Mouse (Mus musculus) midbrain, embryonic 15.5 days (tissue): Measurements from ENCODE around the gene Cdadc1. TPM values are rescaled to one million over a fixed set of nuclear protein-coding genes. Genes with fewer than 3 reads are reported as not detected.
"Not testable (repeated sequence)": the region's sequence is repeated elsewhere in the genome, so short reads cannot be mapped to it uniquely, and the experiment has no call there.

Source experiments
- ATAC-seq: fragments of 200-750 bp; cut with Nextera tagmentation; replicated peaks from 2 replicates; pipeline ENCODE4 v1.8.0; 2017; ENCODE audit warnings: moderate TSS enrichment
- H3K27ac ChIP-seq: fragments of 300-500 bp; sonication (generic); 2 replicates; pipeline ENCODE4 v1.5.1; 2015; ENCODE audit warnings: mild to moderate bottlenecking, inconsistent platforms
- H3K27me3 ChIP-seq: fragments of 300-500 bp; sonication (generic); replicated peaks from 2 replicates; pipeline ENCODE4 v1.6.1; 2015; ENCODE audit warnings: inconsistent platforms
- H3K36me3 ChIP-seq: fragments of 300-500 bp; sonication (generic); replicated peaks from 2 replicates; pipeline ENCODE4 v1.6.1; 2015; ENCODE audit warnings: inconsistent platforms
- H3K4me1 ChIP-seq: fragments of 300-500 bp; sonication (generic); 2 replicates; pipeline ENCODE4 v1.6.1; 2015; ENCODE audit warnings: inconsistent platforms
- H3K4me2 ChIP-seq: fragments of 300-500 bp; sonication (generic); 2 replicates; pipeline ENCODE4 v1.6.1; 2015; ENCODE audit warnings: inconsistent platforms, mild to moderate bottlenecking, moderate library complexity
- H3K4me3 ChIP-seq: fragments of 300-500 bp; sonication (generic); 2 replicates; pipeline ENCODE4 v1.5.1; 2015; ENCODE audit warnings: mild to moderate bottlenecking, inconsistent platforms
- H3K9ac ChIP-seq: fragments of 300-500 bp; sonication (generic); 2 replicates; pipeline ENCODE4 v1.6.1; 2015; ENCODE audit warnings: mild to moderate bottlenecking, inconsistent platforms
- H3K9me3 ChIP-seq: fragments of 300-500 bp; sonication (generic); 2 replicates; pipeline ENCODE4 v1.6.1; 2016; ENCODE audit warnings: inconsistent platforms
- WGBS: fragments of 180-500 bp; shearing (Covaris S2); methylation state at CpG from one replicate; pipeline ENCODE4 v1.1.7; 2015; ENCODE audit warnings: mixed read lengths; 5-methylcytosine and 5-hydroxymethylcytosine counted together
- polyA plus RNA-seq: library from polyadenylated mRNA; unstranded; fragments of >200 nt; fragmentation: Nextera tagmentation; extraction: Ambion mirVana; gene quantifications from 2 replicates; pipeline ENCODE4 v1.2.1, GENCODE M21; 2015

Cdadc1 gene
- polyA plus RNA-seq, 1 experiment from 2014 or later = 36.7 TPM

DNA sequence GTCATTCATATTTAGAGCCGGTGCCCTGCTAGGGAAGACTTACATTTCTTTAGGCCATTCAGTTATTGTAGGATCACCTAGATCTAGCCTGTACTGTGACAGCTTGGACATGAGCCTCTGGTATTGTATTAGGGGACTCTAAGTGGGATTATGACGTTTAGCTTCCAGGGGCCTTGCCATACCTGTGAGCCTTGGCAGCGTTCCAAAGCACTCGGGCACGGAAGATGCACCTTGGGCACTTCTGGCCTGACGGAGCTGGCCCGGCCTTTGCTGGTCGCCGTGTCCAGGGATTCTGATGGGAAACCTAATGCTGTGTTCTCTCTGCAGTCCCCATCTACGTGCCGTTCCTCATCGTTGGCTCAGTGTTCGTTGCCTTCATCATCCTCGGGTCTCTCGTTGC lies 31.5 kb upstream of the Cdadc1 start:
- Histone ChIP-seq H3K4me2 (no peak overlapping the region), H3K4me1 (peaks cover 31% of the 10 kb centered on the region), H3K27ac (no peak overlapping the region), H3K36me3 (no peaks in the 10 kb centered on the region), H3K9me3 (no peaks in the 10 kb centered on the region), H3K9ac (no peak overlapping the region), H3K27me3 (0 out of 2 replicates have a peak, but pooled peaks cover 2% of the 10 kb centered on the region), H3K4me3 (no peak overlapping the region)
- ATAC-seq = no peak
- WGBS = 83% methylated on average over 15 of the region's 15 CpGs

GRCm38 (mm10) chr14:59627823-59628222 lies 30.1 kb upstream of the Cdadc1 start:
- Histone ChIP-seq H3K9ac (no peak overlapping the region), H3K27ac (no peak overlapping the region)

DNA sequence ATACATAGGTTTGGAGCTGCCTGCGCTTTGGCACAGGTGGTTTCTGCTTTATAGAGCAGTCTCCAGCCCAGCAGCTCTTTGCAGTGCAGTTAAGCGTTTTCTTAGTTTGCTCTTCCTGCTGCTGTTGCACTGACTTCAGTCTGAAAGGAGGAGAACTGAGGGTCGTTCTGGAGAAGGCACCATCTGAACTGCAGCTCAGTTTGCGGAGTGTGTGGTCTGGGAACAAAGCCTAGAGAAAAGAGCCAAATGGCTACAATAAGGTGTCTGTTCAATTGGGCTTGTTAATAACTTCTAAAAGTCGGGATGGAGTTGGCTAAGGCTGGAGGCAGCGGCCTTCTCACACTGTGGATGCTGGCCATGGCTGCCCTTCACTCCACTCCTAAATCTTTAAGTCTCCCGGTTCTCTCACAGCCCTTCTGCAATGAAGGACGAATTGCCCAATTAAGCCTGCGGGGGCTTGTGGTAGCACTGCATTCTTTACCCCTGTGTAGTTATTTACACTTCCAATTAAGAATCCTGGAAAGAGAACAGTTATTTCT lies 29.5 kb upstream of the Cdadc1 start:
- Histone ChIP-seq H3K9me3 (no peaks in the 10 kb centered on the region), H3K27me3 (0 out of 2 replicates have a peak, but pooled peaks cover 10% of the 10 kb centered on the region), H3K27ac (no peak overlapping the region), H3K4me3 (peak overlapping the region; percentile 65), H3K36me3 (no peaks in the 10 kb centered on the region), H3K9ac (no peak overlapping the region), H3K4me1 (peaks cover 31% of the 10 kb centered on the region), H3K4me2 (peak overlapping the region; percentile 79)
- ATAC-seq = no peak
- WGBS = 28% methylated on average over 9 of the region's 9 CpGs

More at GRCm38 (mm10) chr14:59627823-59628222, 30.1 kb upstream of the Cdadc1 start:
- 36% methylated on average over 7 of the region's 7 CpGs for WGBS
- no peaks in the 10 kb centered on the region for H3K9me3 ChIP-seq
- ATAC-seq = peak; percentile 31; the same call in 1 of the 2 replicates
- peak overlapping the region; percentile 65 for H3K4me3 ChIP-seq
- H3K4me1 ChIP-seq = peaks cover 31% of the 10 kb centered on the region
- no peaks in the 10 kb centered on the region for H3K36me3 ChIP-seq
- 0 out of 2 replicates have a peak, but pooled peaks cover 10% of the 10 kb centered on the region for H3K27me3 ChIP-seq
- peak overlapping the region; percentile 79 for H3K4me2 ChIP-seq

DNA sequence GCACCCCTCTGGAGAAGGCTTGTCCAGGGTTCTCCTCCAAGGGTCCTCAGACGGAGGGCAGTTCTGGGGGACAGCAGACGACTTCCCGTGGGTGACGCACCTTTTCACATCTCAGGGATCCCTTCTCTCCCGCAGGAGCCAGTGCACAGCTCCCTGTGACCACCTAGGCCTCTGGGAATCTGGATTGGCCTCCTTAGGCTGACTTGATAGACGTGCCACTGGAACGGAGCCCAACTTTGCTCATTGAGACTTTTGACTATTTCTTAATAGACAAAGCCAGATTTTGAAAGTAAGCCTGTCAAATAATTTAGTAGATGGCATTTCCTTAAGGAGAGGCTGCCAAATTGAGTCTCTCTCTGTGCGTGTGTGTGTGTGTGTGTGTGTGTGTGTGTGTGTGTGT lies 29.0 kb upstream of the Cdadc1 start:
- Histone ChIP-seq H3K4me1 (peaks cover 31% of the 10 kb centered on the region), H3K9me3 (no peaks in the 10 kb centered on the region), H3K9ac (peak overlapping the region; percentile 44; the same call in 1 of the 2 replicates), H3K4me2 (peak overlapping the region; percentile 79), H3K27me3 (0 out of 2 replicates have a peak, but pooled peaks cover 10% of the 10 kb centered on the region), H3K36me3 (no peaks in the 10 kb centered on the region), H3K27ac (no peak overlapping the region), H3K4me3 (peak overlapping the region; percentile 65)
- 14% methylated on average over 8 of the region's 8 CpGs for WGBS
- no peak for ATAC-seq

- H3K4me1 ChIP-seq = peaks cover 31% of the 10 kb centered on the region
- peak overlapping the region; percentile 65 for H3K4me3 ChIP-seq
- peak overlapping the region; percentile 79 for H3K4me2 ChIP-seq
- peak overlapping the region; percentile 44 for H3K9ac ChIP-seq
- ATAC-seq = peak; percentile 61
- peak overlapping the region; percentile 73 for H3K27ac ChIP-seq
- H3K36me3 ChIP-seq = no peaks in the 10 kb centered on the region
- no peaks in the 10 kb centered on the region for H3K9me3 ChIP-seq
- 0 out of 2 replicates have a peak, but pooled peaks cover 10% of the 10 kb centered on the region for H3K27me3 ChIP-seq
- 1% methylated on average over 50 of the region's 51 CpGs for WGBS
These were observed 28.1 kb upstream of the Cdadc1 start for GRCm38 (mm10) chr14:59625806-59626364.

- Histone ChIP-seq H3K4me3 (peak within 1 kb of the TSS; percentile 65), H3K36me3 (no peaks in the 10 kb centered on the region), H3K4me1 (peaks cover 31% of the 10 kb centered on the region), H3K27ac (peak within 1 kb of the TSS; percentile 73), H3K27me3 (0 out of 2 replicates have a peak, but pooled peaks cover 10% of the 10 kb centered on the region), H3K9me3 (no peaks in the 10 kb centered on the region), H3K4me2 (peak within 1 kb of the TSS; percentile 79), H3K9ac (peak within 1 kb of the TSS; percentile 44)
- under 1% methylated on average over 65 of the region's 65 CpGs for WGBS
- ATAC-seq = peak; percentile 93
These were observed 27.5 kb upstream of the Cdadc1 start, which contains the start of gene Shisa2 for GRCm38 (mm10) chr14:59625158-59625805. TSS of gene Shisa2 (plus strand) at chr14:59625308.

DNA sequence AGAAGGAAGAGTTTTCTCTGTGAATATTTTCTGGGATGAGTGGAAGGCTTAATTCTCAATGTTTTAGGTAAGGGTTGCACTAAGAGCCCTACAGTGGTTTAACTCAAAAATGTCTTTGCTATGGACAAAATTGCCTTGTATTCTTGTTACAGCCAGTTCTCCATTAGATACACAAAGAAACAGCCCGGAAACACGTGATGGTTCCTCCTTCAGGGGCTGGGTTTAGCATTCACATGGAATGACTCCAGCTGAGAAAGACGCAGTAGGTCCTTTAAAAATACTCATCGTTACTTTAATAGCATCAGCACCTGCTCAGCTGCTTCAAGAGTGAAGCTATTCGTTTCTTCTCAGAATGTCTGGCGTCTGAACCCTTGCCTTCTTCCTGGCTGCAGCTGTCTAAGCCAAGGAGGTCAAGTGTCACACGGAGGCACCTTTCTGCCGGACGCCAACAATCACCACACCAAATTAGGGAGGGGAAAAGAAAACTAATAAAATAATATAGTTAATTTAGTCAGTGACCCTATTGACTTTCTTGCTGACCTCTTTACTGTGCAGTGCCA lies 26.6 kb upstream of the Cdadc1 start:
- H3K9ac ChIP-seq = no peak overlapping the region
- no peaks in the 10 kb centered on the region for H3K36me3 ChIP-seq
- no peaks in the 10 kb centered on the region for H3K9me3 ChIP-seq
- peak overlapping the region; percentile 79; the same call in 1 of the 2 replicates for H3K4me2 ChIP-seq
- H3K4me1 ChIP-seq = peaks cover 31% of the 10 kb centered on the region
- H3K27me3 ChIP-seq = 0 out of 2 replicates have a peak, but pooled peaks cover 7% of the 10 kb centered on the region
- ATAC-seq = no peak
- no peak overlapping the region for H3K27ac ChIP-seq
- WGBS = 42% methylated on average over 9 of the region's 9 CpGs
- H3K4me3 ChIP-seq = no peak overlapping the region

DNA sequence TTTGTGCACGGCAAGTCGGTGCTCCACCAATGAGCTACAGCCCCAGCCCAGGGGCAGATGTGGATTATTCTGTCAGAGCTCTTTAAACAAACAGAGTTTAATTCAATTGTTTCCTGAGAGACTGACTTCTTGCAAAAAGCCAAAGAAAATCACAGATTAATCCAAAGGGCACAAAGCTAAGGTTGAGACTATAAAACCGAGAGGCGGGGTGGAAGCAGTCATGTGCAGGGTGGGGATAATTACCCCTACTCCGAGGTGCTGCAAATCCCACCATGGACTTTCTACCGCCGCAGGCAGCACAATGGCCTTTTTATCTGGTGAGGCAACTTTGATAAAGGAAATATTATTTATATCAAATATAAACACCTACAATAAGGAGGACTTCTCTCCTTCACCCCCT lies 19.0 kb upstream of the Cdadc1 start:
- H3K4me2 ChIP-seq = no peak overlapping the region
- no peaks in the 10 kb centered on the region for H3K9me3 ChIP-seq
- no peak overlapping the region for H3K4me3 ChIP-seq
- no peaks in the 10 kb centered on the region for H3K36me3 ChIP-seq
- no peaks in the 10 kb centered on the region for H3K4me1 ChIP-seq
- WGBS = 39% methylated on average over 7 of the region's 7 CpGs
- no peak overlapping the region for H3K27ac ChIP-seq
- H3K9ac ChIP-seq = no peak overlapping the region
- no peaks in the 10 kb centered on the region for H3K27me3 ChIP-seq
- ATAC-seq = no peak

- not testable (repeated sequence) for ATAC-seq, H3K4me3 ChIP-seq, H3K9ac ChIP-seq, H3K27me3 ChIP-seq, H3K9me3 ChIP-seq, H3K4me2 ChIP-seq, H3K27ac ChIP-seq, H3K4me1 ChIP-seq, H3K36me3 ChIP-seq
- 84% methylated on average over 3 of the region's 3 CpGs for WGBS
These were observed 16.4 kb upstream of the Cdadc1 start for GRCm38 (mm10) chr14:59614149-59614548.

GRCm38 (mm10) chr14:59612920-59613625 lies 15.3 kb upstream of the Cdadc1 start:
- no peak overlapping the region for H3K27ac ChIP-seq
- H3K9ac ChIP-seq = no peak overlapping the region
- H3K4me1 ChIP-seq = no peaks in the 10 kb centered on the region
- no peaks in the 10 kb centered on the region for H3K27me3 ChIP-seq
- no peak for ATAC-seq
- 53% methylated on average over 14 of the region's 14 CpGs for WGBS
- no peaks in the 10 kb centered on the region for H3K36me3 ChIP-seq
- no peak overlapping the region for H3K4me2 ChIP-seq
- no peak overlapping the region for H3K4me3 ChIP-seq
- no peaks in the 10 kb centered on the region for H3K9me3 ChIP-seq

GRCm38 (mm10) chr14:59607021-59607420 lies 9.3 kb upstream of the Cdadc1 start:
- Histone ChIP-seq H3K27me3 (no peaks in the 10 kb centered on the region), H3K36me3 (no peaks in the 10 kb centered on the region), H3K4me2 (no peak overlapping the region), H3K4me1 (no peaks in the 10 kb centered on the region), H3K4me3 (no peak overlapping the region), H3K27ac (no peak overlapping the region), H3K9me3 (no peaks in the 10 kb centered on the region), H3K9ac (no peak overlapping the region)
- no peak for ATAC-seq
- 63% methylated on average over 3 of the region's 3 CpGs for WGBS
